Mouse (Mus musculus) heart, adult 2 months (tissue): ENCODE data around the gene Hhipl1.

Experiments
- CTCF ChIP-seq: fragments of 200-600 bp; IDR thresholded peaks from 2 replicates; pipeline ENCODE4 v1.8.1; 2022; ENCODE audit warnings: antibody characterized with exemption, mild to moderate bottlenecking, moderate library complexity
- EP300 ChIP-seq: fragments of 200-500 bp; IDR thresholded peaks from 2 replicates; pipeline ENCODE4 v1.6.1; 2011; ENCODE audit warnings: low read depth, low read length, control low read depth; ENCODE audit not compliant: insufficient read depth

DNA sequence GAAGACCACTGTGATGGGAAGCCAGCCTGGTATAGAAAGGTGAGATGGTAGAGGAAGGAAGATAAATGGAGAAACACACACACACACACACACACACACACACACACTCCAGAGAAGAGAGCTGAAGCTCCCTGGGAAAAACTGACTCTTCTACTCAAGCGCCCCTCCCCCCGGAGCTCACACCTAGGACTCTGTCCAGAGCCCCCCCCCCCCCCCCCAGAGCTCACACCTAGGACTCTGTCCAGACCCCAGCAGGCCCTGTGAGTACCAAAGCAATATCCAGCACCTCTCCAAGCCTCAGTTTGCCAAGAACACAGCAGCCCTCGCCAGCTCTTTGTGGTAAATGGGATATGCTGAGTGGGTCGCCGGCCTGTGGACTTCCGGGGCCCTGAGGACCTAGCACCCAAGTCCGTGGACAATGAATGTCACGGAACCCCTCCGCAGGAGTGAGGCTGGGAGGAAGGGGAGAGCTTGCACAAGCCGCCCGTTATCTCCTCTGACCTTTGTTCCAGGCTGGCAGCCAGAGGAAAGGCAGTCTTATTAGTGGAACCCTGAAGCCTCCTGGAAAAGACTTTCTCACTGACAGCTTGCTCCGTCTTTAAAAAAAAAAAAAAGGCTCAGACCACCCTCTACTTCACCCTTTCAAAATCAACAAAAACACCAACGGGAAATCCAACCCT lies 35.7 kb upstream of the Hhipl1 start:
- TF ChIP-seq CTCF (no peak), EP300 (no peak)
